Mouse (Mus musculus) Patski (cell line): Measurements from ENCODE around the gene Astn1. TPM values are rescaled to one million over a fixed set of nuclear protein-coding genes. Genes with fewer than 3 reads are reported as not detected.

ENCODE experiments used
- ATAC-seq: fragments of 100-300 bp; one replicate; pipeline ENCODE4 v1.8.0; 2021
- CTCF ChIA-PET: fragments of 350-600 bp; sonication (Branson Sonifier 250); formaldehyde crosslinking; loops from one replicate; lab custom pipeline; 2022; ENCODE audit warnings: inconsistent platforms; lab: Charles Lee
- POLR2A ChIA-PET: fragments of 350-600 bp; sonication (Branson Sonifier 250); formaldehyde crosslinking; loops from one replicate; lab custom pipeline; 2022; ENCODE audit warnings: antibody characterized with exemption, inconsistent platforms; lab: Charles Lee
- DNase-seq: peaks from one replicate; pipeline ENCODE4 v3.0.0-alpha.2; 2011; ENCODE audit warnings: low read depth, low spot score
- H3K27me3 ChIP-seq: fragments of 371-371 bp; one replicate; pipeline ENCODE4 v1.5.1; 2021
- CTCF ChIP-seq: fragments of 100-300 bp; IDR thresholded peaks from one replicate; pipeline ENCODE4 v1.5.1; 2021
- in situ Hi-C: fragments of 300-500 bp; cut with MboI; formaldehyde crosslinking; loops from 3 replicates; pipeline ENCODE4 v1.11.1; 2018; ENCODE audit warnings: low pct_unique_long_range_greater_than_20kb, mixed read lengths
- polyA plus RNA-seq: library from polyadenylated mRNA; unstranded; gene quantifications from one replicate; pipeline ENCODE4 v1.2.3, GENCODE M21; 2021

The Astn1 gene
- polyA plus RNA-seq, 1 experiment from 2014 or later = not detected

- POLR2A ChIA-PET = no interaction called here
- CTCF ChIA-PET = no interaction called here
- DNase-seq (peak; percentile 89), ATAC-seq (peak; percentile 98)
- no peaks in the 10 kb centered on the region for H3K27me3 ChIP-seq
- no peak for TF ChIP-seq CTCF
- in situ Hi-C loops = no loop called here
Observed at GRCm38 (mm10) chr1:158606324-158606723, 244.3 kb downstream of the Astn1 start.

GRCm38 (mm10) chr1:158607201-158607600 is 245.1 kb downstream of the Astn1 start:
- ATAC-seq = no peak
- in situ Hi-C loops = no loop called here
- CTCF ChIA-PET = no interaction called here

GRCm38 (mm10) chr1:158615202-158615601 is 253.1 kb downstream of the Astn1 start:
- DNase-seq (no peak), ATAC-seq (no peak)
- in situ Hi-C loops = no loop called here
- TF ChIP-seq CTCF = no peak
- ChIA-PET POLR2A (no interaction called here), CTCF (interaction anchor here (1.7 kb wide), 1 partner anchor 12 kb away, joined by 6 read pairs; no protein-coding TSS in a partner anchor)
- H3K27me3 ChIP-seq = no peaks in the 10 kb centered on the region

More at GRCm38 (mm10) chr1:158607201-158607600, 245.1 kb downstream of the Astn1 start:
- no peaks in the 10 kb centered on the region for H3K27me3 ChIP-seq
- no peak for DNase-seq
- no peak for TF ChIP-seq CTCF
- POLR2A ChIA-PET = no interaction called here

GRCm38 (mm10) chr1:158617943-158618342 is 255.9 kb downstream of the Astn1 start:
- ATAC-seq (no peak), DNase-seq (no peak)
- in situ Hi-C loops = no loop called here
- POLR2A ChIA-PET = interaction anchor here (0.6 kb wide), 1 partner anchor 1097 kb away, joined by 3 read pairs; no protein-coding TSS in a partner anchor
- TF ChIP-seq CTCF = no peak
- CTCF ChIA-PET = no interaction called here
- H3K27me3 ChIP-seq = peaks cover 2% of the 10 kb centered on the region

GRCm38 (mm10) chr1:158632935-158633334 is 270.9 kb downstream of the Astn1 start:
- no peak for ATAC-seq
- POLR2A ChIA-PET = no interaction called here
- CTCF ChIA-PET = interaction anchor here (1.0 to 1.9 kb wide), 3 partner anchors 8 to 30 kb away, joined by 3 to 6 read pairs (median 4); no protein-coding TSS in a partner anchor
- H3K27me3 ChIP-seq = no peaks in the 10 kb centered on the region
- no peak for TF ChIP-seq CTCF
- DNase-seq = no peak
- in situ Hi-C loops = no loop called here

GRCm38 (mm10) chr1:158633441-158633840 is 271.4 kb downstream of the Astn1 start:
- DNase-seq = no peak
- CTCF ChIA-PET = interaction anchor here (1.0 to 1.9 kb wide), 3 partner anchors 8 to 29 kb away, joined by 3 to 6 read pairs (median 4); no protein-coding TSS in a partner anchor
- no peak for TF ChIP-seq CTCF
- no peak for ATAC-seq
- in situ Hi-C loops = no loop called here
- no peaks in the 10 kb centered on the region for H3K27me3 ChIP-seq
- POLR2A ChIA-PET = no interaction called here

GRCm38 (mm10) chr1:158641306-158641705 is 279.2 kb downstream of the Astn1 start:
- in situ Hi-C loops = no loop called here
- ATAC-seq (no peak), DNase-seq (no peak)
- CTCF ChIA-PET = interaction anchor here (1.0 to 1.5 kb wide), 3 partner anchors 9 to 1094 kb away, joined by 3 to 6 read pairs (median 4); no protein-coding TSS in a partner anchor
- no peak for TF ChIP-seq CTCF
- POLR2A ChIA-PET = no interaction called here
- H3K27me3 ChIP-seq = no peaks in the 10 kb centered on the region

GRCm38 (mm10) chr1:158642247-158642646 is 280.2 kb downstream of the Astn1 start:
- TF ChIP-seq CTCF = no peak
- in situ Hi-C loops = no loop called here
- ATAC-seq (no peak), DNase-seq (no peak)
- CTCF ChIA-PET = no interaction called here
- POLR2A ChIA-PET = no interaction called here
- H3K27me3 ChIP-seq = no peaks in the 10 kb centered on the region

- DNase-seq (no peak), ATAC-seq (no peak)
- ChIA-PET CTCF (interaction anchor here (1.5 to 3.5 kb wide), 2 partner anchors 13 to 54 kb away, joined by 6 to 20 read pairs; no protein-coding TSS in a partner anchor), POLR2A (no interaction called here)
- in situ Hi-C loops = loop anchor here (25.0 kb wide), 1 partner anchor 590 kb away; no protein-coding TSS in a partner anchor
- H3K27me3 ChIP-seq = no peaks in the 10 kb centered on the region
- no peak for TF ChIP-seq CTCF
Observed at GRCm38 (mm10) chr1:158652799-158653198, 290.7 kb downstream of the Astn1 start.

GRCm38 (mm10) chr1:158653808-158654520 is 291.9 kb downstream of the Astn1 start:
- in situ Hi-C loops = loop anchor here (25.0 kb wide), 1 partner anchor 592 kb away; no protein-coding TSS in a partner anchor
- TF ChIP-seq CTCF = peak; percentile 53
- CTCF ChIA-PET = interaction anchor here (0.6 to 3.7 kb wide), 16 partner anchors 14 to 1137 kb away, joined by 3 to 20 read pairs (median 3); no protein-coding TSS in a partner anchor
- H3K27me3 ChIP-seq = no peaks in the 10 kb centered on the region
- POLR2A ChIA-PET = no interaction called here
- ATAC-seq (peak; percentile 77), DNase-seq (no peak)
